Mouse (Mus musculus) fibroblast of lung, adult 2 months (primary cell): ENCODE data around the gene Tbc1d30.

ENCODE experiments used
- DNase-seq: peaks from one replicate; pipeline ENCODE4 v3.0.0-alpha.2; 2011; ENCODE audit warnings: low read depth

Tbc1d30 gene

DNA sequence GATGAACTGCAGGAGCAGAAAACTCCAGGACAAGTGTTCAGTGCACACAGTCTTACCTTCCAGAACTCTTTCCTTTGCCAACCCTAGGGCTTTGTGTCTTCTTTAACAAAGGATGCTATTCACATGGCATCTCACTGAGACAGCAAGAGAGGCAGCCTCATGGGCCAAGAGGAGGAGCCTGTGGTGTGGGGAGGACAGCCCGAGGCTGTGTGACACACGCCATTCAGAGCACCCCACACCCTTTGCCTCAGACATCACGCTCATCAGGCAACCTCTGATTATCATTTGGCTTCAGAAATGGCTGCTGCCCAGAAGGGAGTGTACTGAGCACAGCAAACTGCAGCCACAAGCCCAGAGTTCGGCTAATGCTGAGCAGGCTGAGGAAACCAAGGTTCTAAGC lies 36.9 kb downstream of the Tbc1d30 start:
- no peak for DNase-seq

DNA sequence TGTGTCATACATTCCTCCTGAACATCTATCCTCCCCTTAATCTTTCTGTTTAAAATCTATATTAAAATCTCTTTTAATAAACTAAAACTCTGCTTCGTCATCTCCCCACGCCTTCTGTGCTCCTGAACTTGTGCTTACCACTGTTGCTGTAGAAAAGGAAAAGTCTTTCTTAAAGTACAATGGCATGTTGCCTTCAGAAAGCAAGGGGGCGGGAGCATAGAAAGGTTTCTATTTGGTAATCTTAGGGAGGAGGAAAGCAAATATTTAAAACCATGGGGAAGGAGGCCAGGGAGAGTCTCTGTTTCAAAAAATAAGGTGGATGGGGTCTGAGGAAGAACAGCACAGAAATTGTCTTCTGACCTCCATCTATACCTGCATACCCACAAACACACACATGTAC lies 38.0 kb downstream of the Tbc1d30 start:
- DNase-seq = no peak

DNA sequence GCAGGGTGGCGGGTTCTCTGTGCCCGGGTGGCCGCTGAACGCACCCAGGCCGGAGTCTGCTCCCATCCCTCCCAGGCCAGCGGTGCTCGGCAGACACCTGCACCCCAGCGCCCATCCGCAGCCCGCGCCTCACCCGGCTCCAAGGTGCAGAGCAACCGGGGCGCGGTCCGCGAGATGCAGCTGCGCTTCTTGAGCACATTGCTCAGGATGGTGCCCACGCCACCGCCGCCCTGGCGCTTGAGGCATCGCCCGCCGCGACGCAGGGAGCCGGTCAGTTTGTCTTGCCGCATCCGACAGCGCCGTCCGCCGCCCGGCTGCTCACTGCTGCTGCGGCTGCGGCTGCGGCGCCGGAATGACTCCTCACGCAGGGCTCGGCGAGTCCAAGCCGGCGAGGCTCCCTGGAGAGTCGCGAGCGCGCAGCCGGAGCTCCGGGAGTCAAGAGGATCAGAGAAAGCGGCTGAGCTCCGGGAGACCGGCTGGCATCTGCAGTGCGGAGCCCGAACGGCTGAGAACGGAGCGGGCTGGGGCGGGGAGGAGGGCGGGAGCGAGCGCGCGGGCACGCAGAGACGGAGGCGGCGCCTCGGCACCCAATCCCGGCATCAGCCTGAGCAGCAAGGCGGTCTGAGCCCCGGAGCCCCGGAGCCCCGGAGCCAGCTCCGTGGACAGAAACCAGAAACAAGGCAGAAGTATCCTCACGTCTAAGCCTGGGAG lies 40.4 kb downstream of the Tbc1d30 start:
- DNase-seq = no peak

DNA sequence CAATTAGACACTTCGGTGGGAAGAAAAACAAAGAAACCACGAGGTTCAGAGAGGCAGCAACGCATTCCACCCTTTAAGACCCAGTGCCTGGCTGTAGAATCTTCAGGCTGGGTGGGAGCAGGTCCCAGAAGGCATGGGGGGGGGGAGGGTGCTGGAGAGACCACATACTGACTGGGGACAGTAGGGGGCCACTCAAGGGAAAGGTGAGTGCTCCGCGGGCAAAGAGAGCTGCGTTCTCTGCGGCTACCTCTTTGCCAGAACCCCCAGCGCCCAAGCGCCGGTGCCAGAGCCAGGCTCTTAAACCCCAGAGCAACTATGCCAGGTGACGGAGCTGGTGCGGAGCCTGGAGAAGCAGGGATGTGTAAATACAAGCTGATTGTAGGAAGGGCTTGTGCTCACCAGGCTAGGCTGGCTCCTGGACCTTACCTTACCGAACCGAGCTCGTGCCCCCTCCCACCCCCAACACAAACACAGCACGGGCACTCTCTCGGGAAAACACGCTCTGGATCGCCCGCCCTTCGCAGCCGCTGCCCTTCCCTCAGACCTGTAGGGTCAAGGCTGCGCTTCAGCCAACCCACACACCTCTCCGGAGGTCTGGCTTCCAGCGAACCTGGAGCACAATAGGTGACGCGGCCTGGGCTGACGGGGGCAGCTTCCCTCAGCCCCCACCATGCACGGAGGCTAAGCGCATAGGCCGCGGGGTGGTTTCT lies 41.1 kb downstream of the Tbc1d30 start:
- DNase-seq = no peak

DNA sequence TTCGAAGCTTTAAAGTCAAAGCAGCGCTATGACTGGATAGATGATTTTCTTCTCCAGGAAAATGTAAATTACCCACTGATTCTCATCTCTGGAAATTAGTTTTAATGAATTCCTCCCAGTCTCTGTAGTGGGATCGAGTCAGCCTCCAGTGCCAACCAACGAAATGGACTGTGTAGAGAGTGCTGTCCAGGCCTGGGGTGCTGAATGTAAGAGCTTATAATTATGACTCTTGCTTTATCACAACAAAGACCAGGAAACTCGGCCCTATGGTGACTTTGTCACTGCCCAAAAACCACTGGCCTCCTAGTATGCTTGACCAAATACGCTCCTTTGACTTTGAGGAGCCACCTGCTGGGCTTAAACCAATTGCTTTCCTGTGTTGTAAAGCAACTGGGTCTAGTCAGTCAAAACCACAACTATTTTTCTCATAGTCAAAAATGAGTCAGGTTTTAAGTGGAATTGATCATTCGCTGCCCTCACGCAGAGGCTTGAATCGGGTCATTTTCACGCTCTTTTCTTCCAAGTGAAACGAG lies 41.9 kb downstream of the Tbc1d30 start:
- DNase-seq = peak; percentile 44

DNA sequence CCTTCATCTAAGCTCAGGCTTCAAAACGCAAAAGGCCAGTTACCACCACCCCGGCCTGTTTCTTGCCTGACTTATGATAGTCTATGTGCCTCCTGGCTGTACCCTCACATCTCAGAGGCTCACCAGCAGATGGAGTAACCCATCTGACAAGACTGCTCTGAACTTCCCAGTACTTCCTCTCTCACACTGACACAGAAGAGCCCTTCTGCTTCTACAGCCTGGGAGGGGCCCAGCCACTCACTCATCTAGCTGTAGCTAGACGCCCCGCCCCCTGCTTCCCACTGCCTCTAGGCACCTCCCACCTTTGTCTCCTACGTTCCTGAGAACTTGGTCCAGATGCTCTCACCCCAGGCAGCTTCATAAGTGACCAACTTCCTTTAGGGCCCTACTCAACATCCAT lies 45.6 kb downstream of the Tbc1d30 start:
- no peak for DNase-seq

DNA sequence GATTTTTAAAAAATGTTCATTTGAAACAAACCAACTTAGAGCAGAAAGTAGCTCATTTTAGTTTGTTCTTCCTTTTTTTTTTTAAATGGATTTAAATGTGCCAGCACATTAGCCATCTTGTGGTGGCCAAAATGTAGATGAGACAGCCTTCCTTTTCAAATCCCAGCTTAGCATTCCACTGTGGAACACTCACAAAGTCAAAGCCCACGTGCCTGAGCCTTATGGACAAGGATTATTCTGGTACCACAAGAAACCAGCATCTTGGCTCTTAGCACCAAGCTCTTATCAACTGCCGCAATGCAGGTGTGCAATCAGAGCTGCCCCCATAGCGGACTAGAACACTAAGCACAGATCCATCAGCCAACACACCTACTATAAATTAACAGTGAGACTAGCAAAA lies 47.5 kb downstream of the Tbc1d30 start:
- no peak for DNase-seq

DNA sequence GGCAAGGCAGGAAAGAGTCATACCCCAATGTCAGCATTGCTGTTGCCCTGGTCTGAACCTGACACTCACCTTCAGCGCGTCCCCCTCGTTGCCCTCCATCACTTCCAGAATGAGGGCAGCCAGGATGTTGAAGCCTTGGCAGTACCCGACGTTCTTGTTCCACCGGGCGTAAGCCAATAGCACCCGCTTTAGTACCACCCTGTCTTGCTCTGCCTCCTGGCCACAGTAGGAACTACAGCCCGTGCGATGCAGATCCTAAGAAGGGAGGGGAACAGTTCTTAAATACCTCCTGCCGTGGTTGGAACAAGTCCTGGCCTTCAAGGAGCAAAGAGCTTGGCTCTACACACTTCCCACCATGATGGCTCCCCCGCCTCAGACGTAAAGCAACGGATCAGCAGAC lies 49.2 kb downstream of the Tbc1d30 start:
- no peak for DNase-seq

DNA sequence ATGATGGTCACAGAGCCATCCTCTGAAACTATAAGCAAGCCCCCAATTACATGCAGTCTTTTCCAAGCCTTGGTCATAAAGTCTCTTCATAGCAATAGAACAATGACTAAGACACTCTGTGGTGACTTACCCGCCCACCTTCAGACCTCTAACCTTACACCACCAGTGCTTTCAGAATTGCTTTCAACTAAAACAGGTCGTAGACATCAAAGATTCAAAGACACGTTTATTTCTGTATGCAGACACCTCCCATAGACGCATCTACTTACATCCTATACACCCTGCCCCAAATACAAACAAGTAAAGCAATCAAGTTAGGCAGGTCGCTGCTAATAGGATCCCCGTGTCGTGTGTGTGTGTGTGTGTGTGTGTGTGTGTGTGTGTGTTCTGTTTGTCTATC lies 50.4 kb downstream of the Tbc1d30 start:
- no peak for DNase-seq

DNA sequence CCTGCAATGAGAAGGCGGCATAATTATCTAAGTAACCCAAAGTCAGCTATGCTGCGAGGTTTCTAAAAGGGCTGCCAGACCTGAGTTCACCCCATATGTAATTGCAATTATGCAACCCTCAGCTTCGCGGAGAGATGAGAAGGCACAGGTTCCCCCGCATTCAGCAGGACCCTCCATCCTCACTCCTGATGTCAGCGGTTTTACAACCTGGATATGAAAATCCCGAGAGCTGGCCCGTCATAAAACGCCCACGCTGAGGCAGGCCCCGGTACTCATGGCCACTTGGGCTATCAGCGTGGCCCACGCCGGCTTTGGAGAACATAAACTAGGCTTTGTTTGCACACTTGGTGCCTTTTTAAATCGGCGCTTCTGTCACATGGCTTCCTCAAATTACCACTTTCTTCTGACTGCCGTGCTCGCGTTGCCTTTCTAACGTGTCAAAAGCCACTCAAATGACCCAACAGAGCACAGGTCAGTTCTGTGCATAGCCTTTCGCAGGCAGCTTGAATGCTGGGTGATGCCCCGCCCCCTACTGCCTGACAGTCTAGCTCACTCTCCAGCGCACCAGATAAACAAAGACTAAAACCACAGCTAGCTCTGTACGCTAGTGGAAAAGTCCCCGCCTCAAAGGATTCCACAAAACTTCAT lies 53.9 kb downstream of the Tbc1d30 start:
- DNase-seq = peak; percentile 7

DNA sequence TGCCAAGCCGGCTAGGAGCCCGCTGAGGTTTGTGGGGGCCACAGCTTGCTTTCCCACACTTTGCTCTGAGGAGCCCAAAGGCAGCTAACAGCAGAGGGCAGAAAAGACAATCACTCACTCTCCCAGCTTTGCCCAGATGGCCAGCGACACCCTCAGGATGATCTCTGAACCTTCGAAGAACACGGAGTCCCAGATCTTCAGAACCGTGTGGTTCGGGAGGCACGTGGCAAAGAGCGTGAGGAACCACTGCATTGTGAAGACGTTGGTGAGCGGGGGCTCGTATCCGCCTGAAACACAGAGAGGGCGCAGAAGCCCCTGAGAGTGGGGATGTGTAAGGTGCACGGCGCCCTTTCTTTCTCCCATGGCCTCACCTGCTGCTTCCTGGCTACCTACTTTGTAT lies 56.6 kb downstream of the Tbc1d30 start:
- no peak for DNase-seq

DNA sequence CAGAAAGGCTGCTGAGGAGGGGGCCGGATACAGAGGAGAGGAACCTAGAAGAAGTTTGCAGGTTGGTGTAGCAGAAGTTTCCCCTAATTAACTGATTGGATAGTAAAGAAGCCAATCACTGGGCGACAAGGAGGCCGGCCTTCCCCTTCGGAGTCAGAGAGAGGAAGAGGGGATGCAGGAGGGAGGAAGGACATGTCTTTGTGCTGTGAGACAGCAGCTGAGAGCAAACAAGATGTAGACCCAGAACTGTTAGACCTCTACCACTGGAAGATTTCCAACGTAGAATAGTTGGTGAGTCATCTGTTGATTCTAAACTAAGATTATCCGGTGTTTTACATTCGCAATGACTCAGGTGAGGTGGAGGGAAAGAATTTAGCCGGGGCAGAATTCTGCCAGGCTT lies 57.2 kb downstream of the Tbc1d30 start:
- DNase-seq = no peak

DNA sequence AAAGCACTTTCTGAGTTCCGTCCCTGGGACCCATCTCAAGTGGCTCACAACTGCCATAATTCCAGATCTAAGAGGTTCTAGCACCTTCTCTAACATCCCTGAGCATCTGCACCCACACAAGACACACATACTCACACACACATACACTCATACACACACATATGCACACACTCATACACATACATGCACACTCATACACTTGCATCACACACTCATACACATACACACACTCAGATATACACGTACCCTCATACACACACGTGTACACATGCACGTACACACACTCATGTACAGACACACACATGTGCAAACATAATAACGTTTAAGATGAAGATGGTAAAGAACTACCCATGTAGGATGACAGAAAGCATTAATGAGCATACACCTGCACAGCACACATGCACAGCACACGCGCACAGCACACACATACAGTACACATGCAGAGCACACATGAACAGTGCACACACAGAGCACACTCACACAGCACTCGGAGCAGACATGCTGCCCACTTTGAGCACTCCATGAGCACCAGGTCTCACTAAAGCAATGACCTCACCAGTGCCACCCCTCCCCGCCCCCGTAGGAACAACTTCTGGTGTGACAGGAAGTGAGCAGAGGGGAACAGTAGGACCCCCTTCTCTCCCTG lies 59.7 kb downstream of the Tbc1d30 start:
- no peak for DNase-seq

DNA sequence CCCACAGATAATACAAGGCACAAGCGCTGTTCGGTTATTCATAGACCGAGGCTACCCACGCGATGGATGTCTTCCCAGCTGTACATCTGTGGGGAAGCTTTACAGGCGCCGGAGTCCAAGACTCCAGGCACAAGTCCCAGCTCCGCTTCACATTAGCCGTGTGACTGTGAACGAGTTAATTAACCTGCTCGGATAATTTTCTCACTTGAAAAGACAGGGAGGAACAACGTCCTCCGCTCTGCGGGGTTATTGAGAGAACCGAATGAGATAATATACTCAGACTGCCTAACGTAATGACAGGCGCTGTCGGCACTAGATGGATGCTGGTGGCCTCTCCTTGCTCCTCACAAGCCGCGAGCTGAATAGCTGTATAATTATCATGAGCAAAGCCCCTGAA lies 60.4 kb downstream of the Tbc1d30 start:
- no peak for DNase-seq

DNA sequence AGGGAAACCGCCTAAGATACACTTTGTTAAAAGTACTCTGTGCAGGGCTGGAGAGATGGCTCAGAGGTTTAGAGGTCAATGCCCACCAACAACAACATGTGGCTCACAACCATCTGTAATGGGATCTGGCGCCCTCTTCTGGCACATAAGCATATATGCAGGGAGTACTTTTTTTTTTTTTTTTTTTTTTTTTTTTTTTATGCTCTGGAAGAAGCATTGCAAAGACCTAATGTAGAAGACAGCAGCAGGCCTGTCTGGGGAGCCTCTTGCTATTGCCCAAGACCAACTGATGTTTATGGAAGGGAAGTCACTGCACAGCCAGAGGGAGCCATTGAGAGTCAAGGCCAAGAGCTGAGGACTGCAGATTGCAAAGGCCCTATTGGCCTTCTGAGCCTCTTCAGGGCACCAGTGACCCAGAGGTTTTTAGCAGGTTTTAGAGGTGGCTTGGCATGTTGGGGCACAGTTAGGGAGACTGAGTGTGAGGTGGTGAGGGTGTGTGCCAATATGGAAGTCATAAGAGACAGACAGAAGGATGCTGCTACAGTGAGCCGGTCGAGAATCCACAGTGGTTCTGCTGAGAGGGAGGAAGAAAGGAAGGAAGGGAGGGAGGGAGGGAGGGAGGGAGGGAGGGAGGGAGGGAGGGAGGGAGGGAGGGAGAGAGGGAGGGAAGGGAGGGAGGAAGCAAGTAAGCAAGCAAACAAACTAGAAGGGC lies 61.0 kb downstream of the Tbc1d30 start:
- no peak for DNase-seq

DNA sequence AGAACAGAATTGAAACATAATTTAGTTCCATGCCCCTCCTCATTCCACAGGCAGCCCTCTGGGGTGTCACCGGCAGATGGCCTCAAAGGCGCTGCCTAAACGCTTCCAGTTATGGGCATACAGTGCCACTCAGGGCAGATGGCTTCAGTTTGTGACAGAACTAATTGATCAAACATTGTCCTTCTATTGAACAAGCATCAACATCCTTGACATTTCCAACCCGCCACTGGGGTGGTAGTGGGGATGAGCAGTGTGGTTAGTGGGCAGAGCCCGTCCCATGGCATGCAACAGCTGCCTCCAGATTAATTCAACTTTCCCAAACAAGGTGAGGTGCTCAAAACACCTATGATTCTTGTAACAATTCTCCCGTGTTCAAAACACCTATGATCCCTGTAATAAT lies 68.2 kb downstream of the Tbc1d30 start:
- no peak for DNase-seq

DNA sequence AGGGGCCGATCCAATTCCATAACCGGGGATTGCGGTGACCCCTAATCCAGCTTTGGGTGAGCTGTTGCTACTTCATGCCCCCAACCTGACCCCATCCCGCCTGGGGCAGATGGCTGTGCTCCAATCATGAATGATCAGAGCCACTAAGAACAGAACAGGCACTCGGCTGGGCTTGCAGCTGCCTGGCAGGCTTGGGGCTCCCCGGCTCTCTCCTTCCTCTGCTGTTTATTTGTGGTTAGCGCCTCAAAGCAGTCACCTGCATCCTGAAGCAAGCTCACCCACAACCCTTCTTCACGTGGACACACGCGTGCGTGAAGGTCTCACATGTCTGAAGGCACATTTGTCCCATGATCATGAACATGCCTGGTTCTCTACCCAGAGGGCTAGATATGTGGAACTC lies 68.6 kb downstream of the Tbc1d30 start:
- no peak for DNase-seq

DNA sequence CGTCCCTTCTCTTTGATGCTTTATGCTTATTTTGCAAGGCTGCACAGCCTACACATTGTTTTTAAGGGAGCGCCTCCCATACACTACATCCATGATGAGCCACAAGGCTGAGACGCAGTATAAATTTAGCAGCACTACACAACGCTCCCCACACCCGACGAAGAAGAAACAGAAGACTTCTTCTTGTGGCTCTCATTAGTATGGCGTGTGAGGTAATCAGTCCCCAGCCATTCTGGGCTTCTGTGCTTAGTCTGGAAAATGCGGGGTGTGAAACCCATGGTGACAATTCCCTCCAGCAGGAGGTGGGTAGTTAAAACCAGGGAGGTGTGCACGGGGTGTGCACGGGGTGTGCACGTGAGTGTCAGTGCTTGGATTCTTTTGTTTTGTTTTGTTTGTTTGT lies 70.1 kb downstream of the Tbc1d30 start:
- no peak for DNase-seq

DNA sequence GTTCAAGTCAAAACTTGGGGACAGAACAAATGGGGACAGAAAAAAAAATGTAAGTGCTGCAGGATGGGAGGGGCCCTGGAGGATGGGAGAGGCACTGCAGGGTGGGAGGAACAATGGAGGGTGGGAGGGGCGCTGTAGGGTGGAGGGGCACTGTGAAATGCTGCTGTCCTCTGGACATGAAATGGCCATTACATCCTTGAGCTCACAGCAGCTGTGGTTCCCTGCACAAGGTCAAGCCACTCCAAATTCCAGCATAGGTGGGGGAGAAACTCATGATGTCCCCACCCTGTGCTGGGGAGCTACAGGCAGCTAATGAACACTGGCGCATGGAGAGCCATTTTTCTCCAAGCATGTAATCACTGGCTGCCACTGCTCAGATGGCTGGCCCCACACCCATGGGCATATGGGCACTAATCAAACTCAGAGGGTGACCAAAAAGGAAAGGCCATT lies 74.0 kb downstream of the Tbc1d30 start:
- no peak for DNase-seq

DNA sequence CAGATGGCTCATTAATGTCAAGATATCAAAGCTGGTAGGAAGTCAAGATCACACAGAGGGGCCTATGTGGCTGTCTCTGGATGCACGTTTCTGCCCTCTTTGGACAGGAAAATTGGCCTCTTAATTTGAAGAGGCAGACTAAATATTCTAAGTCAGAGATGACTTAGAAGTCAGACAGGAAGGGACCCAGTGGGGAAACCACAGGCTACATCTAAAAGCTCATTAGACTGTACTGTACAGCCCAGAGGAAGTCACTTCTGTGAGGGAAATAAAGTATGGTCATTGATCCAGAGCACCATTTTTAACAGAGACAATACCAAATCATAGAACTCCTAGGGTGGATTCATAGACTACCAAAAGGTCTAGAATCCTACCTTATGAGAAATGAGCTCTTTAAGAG lies 76.1 kb downstream of the Tbc1d30 start:
- no peak for DNase-seq

DNA sequence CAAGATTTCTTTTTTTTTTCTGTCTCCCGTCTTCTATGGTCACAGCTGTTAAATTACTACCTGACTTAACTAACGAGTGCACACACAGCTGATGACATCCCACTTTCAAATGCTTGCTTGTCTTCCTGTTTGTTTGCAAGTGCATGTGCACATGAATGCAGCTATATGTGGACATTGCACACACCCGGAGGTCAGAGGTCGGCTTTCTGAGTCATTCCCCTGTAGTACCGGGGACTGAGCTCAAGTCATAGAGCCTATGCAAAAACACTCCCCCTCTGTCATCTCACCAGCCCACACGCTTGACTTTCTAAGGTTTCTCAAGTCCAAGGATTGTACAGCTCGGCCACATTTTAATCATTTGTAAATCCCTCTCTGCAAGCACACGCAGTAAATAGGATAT lies 80.1 kb downstream of the Tbc1d30 start:
- DNase-seq = no peak

DNA sequence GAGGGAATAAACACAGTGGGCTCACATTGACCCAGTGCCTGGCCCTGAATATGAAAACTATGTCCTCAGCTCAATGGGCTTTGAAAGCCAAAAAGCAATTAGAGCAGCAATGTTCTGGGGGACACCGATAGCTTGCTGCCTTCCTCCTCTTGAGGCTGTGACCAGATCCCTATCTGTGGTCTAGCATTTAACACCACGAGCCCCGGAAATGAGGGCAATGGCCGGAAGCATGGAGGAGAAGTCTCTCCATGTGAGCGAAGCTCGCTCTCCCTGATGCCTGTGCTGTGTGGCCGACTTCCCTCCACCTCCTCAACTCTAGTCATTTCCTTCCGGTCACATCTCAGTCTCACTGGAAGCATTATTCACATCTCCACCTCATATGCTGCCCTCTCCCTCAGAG lies 82.3 kb downstream of the Tbc1d30 start:
- no peak for DNase-seq
